Mouse (Mus musculus) MEL (cell line): ENCODE results near the gene Flrt1. TPM values are rescaled to one million over a fixed set of nuclear protein-coding genes. Genes with fewer than 3 reads are reported as not detected.

Experiments used
- DNase-seq: peaks from one replicate; pipeline ENCODE4 v3.0.0; 2011; ENCODE audit warnings: low read depth, low spot score
- H3K27ac ChIP-seq: 2 replicates; pipeline ENCODE4 v1.5.1; 2012; ENCODE audit warnings: low read depth, mild to moderate bottlenecking, control low read depth, low read length, moderate library complexity; ENCODE audit not compliant: control insufficient read depth
- H3K27me3 ChIP-seq, 2 experiments: fragments of 150-350 bp in 1 of 2; sonication (generic) in 1 of 2; 2 replicates each; pipeline ENCODE4 v1.6.1; 2012; ENCODE audit warnings: low read length in 2 of 2, mild to moderate bottlenecking in 2 of 2, improper control_type of control experiment in 1 of 2, moderate library complexity in 1 of 2; ENCODE audit not compliant: insufficient read depth in 2 of 2, control insufficient read depth in 1 of 2
- H3K36me3 ChIP-seq, 2 experiments: 2 replicates each; pipeline ENCODE4 v1.6.1; 2012 to 2014; ENCODE audit warnings: low read length in 2 of 2, improper control_type of control experiment in 1 of 2, inconsistent platforms in 1 of 2, mild to moderate bottlenecking in 1 of 2; ENCODE audit not compliant: insufficient read depth in 2 of 2, control insufficient read depth in 1 of 2
- H3K4me1 ChIP-seq, 2 experiments: fragments of 150-350 bp in 1 of 2; sonication (generic) in 1 of 2; 2 replicates each; pipeline ENCODE4 v1.6.1; 2012; ENCODE audit warnings: low read length in 2 of 2, improper control_type of control experiment in 1 of 2, mild to moderate bottlenecking in 1 of 2; ENCODE audit not compliant: insufficient read depth in 2 of 2, control insufficient read depth in 1 of 2
- H3K4me3 ChIP-seq, 2 experiments: fragments of 150-350 bp in 1 of 2; sonication (generic) in 1 of 2; 2 replicates each; pipeline ENCODE4 v1.5.1; 2012; ENCODE audit warnings: low read depth in 2 of 2, low read length in 2 of 2, mild to moderate bottlenecking in 2 of 2, moderate library complexity in 2 of 2, control low read depth in 1 of 2, improper control_type of control experiment in 1 of 2; ENCODE audit not compliant: control insufficient read depth in 1 of 2, insufficient read depth in 1 of 2
- H3K79me2 ChIP-seq: 2 replicates; pipeline ENCODE4 v1.6.1; 2012; ENCODE audit warnings: mild to moderate bottlenecking, low read length, moderate library complexity; ENCODE audit not compliant: control insufficient read depth, poor library complexity, insufficient read depth
- H3K9ac ChIP-seq: 2 replicates; pipeline ENCODE4 v1.6.1; 2012; ENCODE audit warnings: low read depth, mild to moderate bottlenecking, control low read depth, low read length, moderate library complexity; ENCODE audit not compliant: control insufficient read depth, poor library complexity, severe bottlenecking
- H3K9me3 ChIP-seq: fragments of 150-350 bp; sonication (generic); replicated peaks from 2 replicates; pipeline ENCODE4 v1.6.1; 2012; ENCODE audit warnings: mild to moderate bottlenecking, low read length, improper control_type of control experiment, moderate library complexity; ENCODE audit not compliant: insufficient read depth
- BHLHE40 ChIP-seq: IDR thresholded peaks from 2 replicates; pipeline ENCODE4 v1.6.1; 2012; ENCODE audit warnings: low read depth, mild to moderate bottlenecking, inconsistent platforms, low read length, improper control_type of control experiment, borderline replicate concordance
- CHD2 ChIP-seq: IDR thresholded peaks from 2 replicates; pipeline ENCODE4 v1.6.1; 2011; ENCODE audit warnings: low read length, improper control_type of control experiment
- ELF1 ChIP-seq: IDR thresholded peaks from 2 replicates; pipeline ENCODE4 v1.6.1; 2014; ENCODE audit warnings: low read depth, mild to moderate bottlenecking, inconsistent platforms, low read length, improper control_type of control experiment, moderate library complexity
- HCFC1 ChIP-seq: IDR thresholded peaks from 2 replicates; pipeline ENCODE4 v1.6.1; 2012; ENCODE audit warnings: low read depth, mild to moderate bottlenecking, inconsistent platforms, low read length, improper control_type of control experiment, moderate library complexity
- JUND ChIP-seq: IDR thresholded peaks from 2 replicates; pipeline ENCODE4 v1.6.1; 2011; ENCODE audit warnings: low read depth, mild to moderate bottlenecking, improper control_type of control experiment, low read length
- MAX ChIP-seq: IDR thresholded peaks from 2 replicates; pipeline ENCODE4 v1.6.1; 2011; ENCODE audit warnings: low read length, improper control_type of control experiment
- MXI1 ChIP-seq: IDR thresholded peaks from 2 replicates; pipeline ENCODE4 v1.6.1; 2011; ENCODE audit warnings: mild to moderate bottlenecking, low read depth, low read length, improper control_type of control experiment
- POLR2AphosphoS2 ChIP-seq: IDR thresholded peaks from 2 replicates; pipeline ENCODE4 v1.6.1; 2011; ENCODE audit warnings: low read length, improper control_type of control experiment
- POLR2AphosphoS5 ChIP-seq: IDR thresholded peaks from 2 replicates; pipeline ENCODE4 v1.6.1; 2012; ENCODE audit warnings: low read depth, borderline replicate concordance, mild to moderate bottlenecking, inconsistent platforms, low read length, moderate library complexity, mixed read lengths
- TAL1 ChIP-seq: IDR thresholded peaks from 2 replicates; pipeline ENCODE4 v1.6.1; 2012; ENCODE audit warnings: mild to moderate bottlenecking, inconsistent platforms, low read length, moderate library complexity, mixed read lengths
- TCF12 ChIP-seq: IDR thresholded peaks from 2 replicates; pipeline ENCODE4 v1.6.1; 2014; ENCODE audit warnings: low read depth, mild to moderate bottlenecking, inconsistent platforms, low read length, improper control_type of control experiment, moderate library complexity
- USF1 ChIP-seq: IDR thresholded peaks from 2 replicates; pipeline ENCODE4 v1.6.1; 2014; ENCODE audit warnings: low read depth, mild to moderate bottlenecking, inconsistent platforms, low read length, improper control_type of control experiment, moderate library complexity
- ZC3H11A ChIP-seq: IDR thresholded peaks from 2 replicates; pipeline ENCODE4 v1.6.1; 2012; ENCODE audit warnings: low read depth, mild to moderate bottlenecking, inconsistent platforms, low read length, improper control_type of control experiment
- ZKSCAN1 ChIP-seq: IDR thresholded peaks from 2 replicates; pipeline ENCODE4 v1.6.1; 2012; ENCODE audit warnings: low read depth, mild to moderate bottlenecking, inconsistent platforms, low read length, improper control_type of control experiment, moderate library complexity
- polyA plus RNA-seq, 2 experiments: library from polyadenylated mRNA; stranded (reverse) in 1 of 2; unstranded in 1 of 2; fragments of >175 nt in 1 of 2; fragments of >200 nt in 1 of 2; gene quantifications; 2 replicates each; pipeline versions ENCODE4 v1.2.1 to v1.2.4; 2012; ENCODE audit warnings: low replicate concordance in 2 of 2, low read depth in 1 of 2; ENCODE audit not compliant: insufficient read length in 2 of 2, insufficient read depth in 1 of 2, missing spikeins in 1 of 2
- total RNA-seq: library from RNA; depleted of rRNA; stranded (reverse); fragments of 300-350 nt; gene quantifications from 2 replicates; pipeline ENCODE4 v1.2.3, GENCODE M21; 2012

Flrt1 gene
- total and polyA plus RNA-seq, 3 experiments, result not detected

DNA sequence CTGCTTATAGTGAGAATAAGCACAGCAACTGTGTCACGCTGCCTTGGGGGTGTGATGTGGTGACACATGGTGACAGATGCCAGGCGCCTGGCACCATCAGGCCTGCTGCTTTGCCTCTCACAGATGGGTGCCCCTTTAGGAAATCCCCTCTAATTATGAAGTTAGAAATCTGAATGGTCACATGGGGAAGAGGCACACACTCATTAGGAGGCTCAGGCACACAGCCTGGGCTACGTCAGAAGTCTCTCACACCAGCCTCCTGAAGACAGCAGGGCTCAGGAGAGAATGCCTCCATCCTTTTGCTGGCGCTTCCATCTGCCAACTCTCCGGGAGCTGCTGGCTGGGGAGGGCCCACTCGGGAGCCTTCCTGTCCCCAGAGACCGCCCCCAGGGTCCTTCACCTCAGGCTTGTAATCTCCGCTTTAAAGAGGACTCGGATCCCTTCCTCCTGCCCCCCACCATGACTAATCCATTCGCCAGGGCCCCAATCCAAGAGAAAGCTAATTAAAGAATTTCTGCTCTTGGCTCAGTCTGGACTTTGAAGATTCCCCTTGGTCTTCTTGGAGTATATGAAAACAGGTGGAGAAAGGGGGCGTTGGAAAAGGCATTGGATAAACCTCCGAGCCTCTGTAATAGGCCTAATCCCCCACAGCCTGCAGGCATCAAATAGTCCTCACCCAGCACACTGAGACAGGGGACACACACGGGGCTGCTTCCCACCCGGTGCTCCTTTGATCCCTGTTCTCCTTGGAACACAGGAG lies 22.3 kb downstream of the Flrt1 start:
- H3K4me1 ChIP-seq, result no peaks in the 10 kb centered on the region
- DNase-seq, result no peak
- H3K9me3 ChIP-seq, result no peaks in the 10 kb centered on the region
- H3K36me3 ChIP-seq, result no peaks in the 10 kb centered on the region
- no peak overlapping the region for H3K4me3 ChIP-seq
- TF ChIP-seq POLR2AphosphoS2 (no peak), JUND (no peak), TCF12 (no peak), USF1 (no peak), MAX (no peak)
- TF ChIP-seq, all 39 proteins: peak for 0
- no peaks in the 10 kb centered on the region for H3K79me2 ChIP-seq
- no peak overlapping the region for H3K9ac ChIP-seq
- no peaks in the 10 kb centered on the region for H3K27me3 ChIP-seq
- no peak overlapping the region for H3K27ac ChIP-seq

DNA sequence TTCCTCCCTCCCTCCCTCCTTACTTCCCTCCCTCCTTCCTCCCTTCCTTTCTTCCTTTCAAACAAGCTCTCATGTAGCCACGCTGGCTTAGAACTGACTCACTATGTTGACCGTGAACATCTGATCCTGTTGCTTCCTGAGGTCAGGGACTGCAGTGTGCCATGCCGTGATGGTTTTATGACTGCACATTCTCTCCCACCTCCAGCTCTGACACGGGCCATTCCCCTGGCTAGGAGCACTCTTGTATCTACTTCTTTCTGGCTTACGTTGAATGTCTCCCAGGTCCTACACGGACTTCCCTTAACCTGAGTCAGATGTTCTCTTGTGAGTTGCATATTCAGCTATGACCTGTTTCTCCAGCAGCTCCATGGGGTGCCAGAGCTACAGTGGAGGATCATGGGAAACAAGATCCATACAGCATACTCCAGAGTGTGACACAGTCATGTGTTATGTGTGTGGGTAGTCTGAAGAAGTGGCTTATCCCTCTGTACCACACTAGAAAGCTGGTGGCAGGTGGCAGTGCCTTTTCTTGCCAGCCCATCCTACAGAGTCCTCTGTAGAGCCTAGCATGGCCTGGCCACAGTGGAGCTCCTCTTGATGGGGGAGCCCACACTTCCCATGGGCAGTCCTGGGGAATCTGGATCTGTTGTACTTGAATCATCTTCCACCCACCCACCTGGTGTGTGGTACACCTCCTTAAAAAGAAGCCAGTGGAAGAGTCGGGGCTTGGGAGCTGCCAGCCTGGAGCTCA lies 23.8 kb downstream of the Flrt1 start:
- Histone ChIP-seq H3K9me3 (no peaks in the 10 kb centered on the region), H3K4me3 (no peak overlapping the region), H3K9ac (no peak overlapping the region), H3K27ac (no peak overlapping the region)
- DNase-seq, result no peak
- no peak for TF ChIP-seq TAL1
- no peak for TF ChIP-seq BHLHE40
- TF ChIP-seq ZC3H11A, result no peak
- no peak for TF ChIP-seq POLR2AphosphoS5
- TF ChIP-seq ELF1, result no peak
- TF ChIP-seq HCFC1, result no peak
- TF ChIP-seq, all 39 proteins: peak for 0
- Histone ChIP-seq H3K36me3 (no peaks in the 10 kb centered on the region), H3K27me3 (no peaks in the 10 kb centered on the region), H3K4me1 (no peaks in the 10 kb centered on the region), H3K79me2 (no peaks in the 10 kb centered on the region)

DNA sequence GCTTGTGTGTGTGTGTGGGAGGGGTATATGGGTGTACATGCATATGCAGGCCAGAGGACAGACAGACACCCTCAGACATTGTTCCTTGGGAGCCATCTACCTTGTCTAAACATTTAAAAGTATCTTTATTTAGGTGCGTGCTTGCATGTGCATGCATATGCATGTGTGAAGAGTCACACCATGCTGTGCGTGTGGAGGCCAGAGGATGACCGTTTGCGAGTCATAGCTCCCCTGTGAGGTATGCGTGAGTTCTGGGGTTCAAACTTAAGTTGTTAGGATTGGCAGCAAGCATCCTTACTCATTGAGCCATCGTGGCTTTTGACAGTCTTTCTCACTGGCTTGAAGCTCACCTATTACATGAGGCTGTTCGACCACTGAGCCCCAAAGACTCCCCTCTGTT lies 27.3 kb downstream of the Flrt1 start:
- H3K27ac ChIP-seq, result no peak overlapping the region
- H3K9me3 ChIP-seq, result no peaks in the 10 kb centered on the region
- no peak for DNase-seq
- no peaks in the 10 kb centered on the region for H3K27me3 ChIP-seq
- no peaks in the 10 kb centered on the region for H3K4me1 ChIP-seq
- H3K79me2 ChIP-seq, result no peaks in the 10 kb centered on the region
- no peak for TF ChIP-seq TAL1
- TF ChIP-seq MXI1, result no peak
- TF ChIP-seq CHD2, result no peak
- TF ChIP-seq ZKSCAN1, result no peak
- no peak for TF ChIP-seq JUND
- TF ChIP-seq, all 39 proteins: peak for 0
- Histone ChIP-seq H3K36me3 (no peaks in the 10 kb centered on the region), H3K9ac (no peak overlapping the region), H3K4me3 (no peak overlapping the region)
